8 mouse cellular contexts compared by ENCODE assay signal in the genomic region with DNA sequence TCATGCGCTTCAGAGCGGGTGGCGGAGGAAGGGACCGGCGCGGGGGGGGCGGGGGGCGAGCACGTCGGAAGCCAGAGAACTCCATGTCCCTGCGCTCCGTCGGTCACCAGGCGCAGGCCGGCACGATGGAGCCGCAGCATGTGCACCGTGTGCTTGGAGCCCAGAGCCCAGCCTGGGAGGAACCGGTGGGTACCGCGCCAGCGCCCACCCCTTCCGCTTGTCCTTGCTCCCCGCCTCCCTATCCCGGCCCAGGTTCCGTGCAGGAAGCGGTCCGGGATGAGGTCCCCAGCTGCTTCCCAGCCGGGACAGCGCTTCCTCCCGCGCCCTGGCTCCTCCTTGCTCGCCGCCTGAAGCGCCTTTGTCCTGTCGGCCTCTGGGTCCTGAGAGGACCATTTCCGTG. TPM values are rescaled to one million over a fixed set of nuclear protein-coding genes. Genes with fewer than 3 reads are reported as not detected.
DNase-seq lines count a peak whose midpoint lies in the region; ATAC-seq and TF ChIP-seq lines count a peak whose summit lies in the region.
"Not testable (repeated sequence)": the region's sequence is repeated elsewhere in the genome, so short reads cannot be mapped to it uniquely, and the experiment has no call there.

TSS of gene Gm8108 (plus strand) at position 101 of the 400 bp plus-strand sequence.

- in situ Hi-C loops in ES-E14 (cut with MboI; ENCODE audit: low sequenced_read_pairs in 2 of 2, unreplicated experiment in 2 of 2) = not testable (repeated sequence)

- not testable (repeated sequence) for H3K4me1 ChIP-seq in ES-E14 (ENCODE audit: control insufficient read depth in 2 of 2, insufficient read depth in 2 of 2, low read length in 2 of 2, poor library complexity in 1 of 2); embryonic facial prominence, embryonic 12.5 days; hindbrain, embryonic 10.5 days (replicated peaks); kidney, postnatal 0 days (replicated peaks; ENCODE audit: insufficient read depth, low read length); liver, embryonic 12.5 days; midbrain, postnatal 0 days (ENCODE audit: insufficient read depth, low read length); stomach, postnatal 0 days (replicated peaks; ENCODE audit: control insufficient read depth, insufficient read depth)

- 2% methylated on average over 29 of the region's 37 CpGs for WGBS in embryonic facial prominence, embryonic 12.5 days
- 3% methylated on average over 35 of the region's 37 CpGs for WGBS in hindbrain, embryonic 10.5 days
- WGBS in kidney, postnatal 0 days = 5% methylated on average over 34 of the region's 37 CpGs
- 10% methylated on average over 33 of the region's 37 CpGs for WGBS in liver, embryonic 12.5 days (ENCODE audit: insufficient replicate concordance)
- WGBS in midbrain, postnatal 0 days = 3% methylated on average over 36 of the region's 37 CpGs
- WGBS in stomach, postnatal 0 days = under 1% methylated on average over 15 of the region's 37 CpGs

- peak within 1 kb of the TSS; percentile 54 to 55 for H3K4me3 ChIP-seq in ES-E14 (ENCODE audit: insufficient read depth in 1 of 2, low read depth in 1 of 2, low read length in 2 of 2, poor library complexity in 1 of 2, severe bottlenecking in 1 of 2)
- peak within 1 kb of the TSS; percentile 43 for H3K4me3 ChIP-seq in embryonic facial prominence, embryonic 12.5 days
- H3K4me3 ChIP-seq in hindbrain, embryonic 10.5 days = peak within 1 kb of the TSS; percentile 49
- peak within 1 kb of the TSS; percentile 16; the same call in 1 of the 2 replicates for H3K4me3 ChIP-seq in kidney, postnatal 0 days (replicated peaks; ENCODE audit: low read depth, low read length)
- not testable (repeated sequence) for H3K4me3 ChIP-seq in liver, embryonic 12.5 days
- peak within 1 kb of the TSS; percentile 41 for H3K4me3 ChIP-seq in midbrain, postnatal 0 days (ENCODE audit: low read depth, low read length)
- H3K4me3 ChIP-seq in stomach, postnatal 0 days (ENCODE audit: low read depth, low read length) = peak within 1 kb of the TSS; percentile 22; the same call in 1 of the 2 replicates

- not testable (repeated sequence) for H3K36me3 ChIP-seq in ES-E14 (ENCODE audit: control insufficient read depth, insufficient read depth, low read length, poor library complexity, severe bottlenecking); embryonic facial prominence, embryonic 12.5 days; hindbrain, embryonic 10.5 days; kidney, postnatal 0 days (ENCODE audit: insufficient read depth, low read length); liver, embryonic 12.5 days; midbrain, postnatal 0 days (ENCODE audit: insufficient read depth, low read length); stomach, postnatal 0 days (ENCODE audit: control insufficient read depth, insufficient read depth, low read length)

- H3K27ac ChIP-seq in ES-E14 (ENCODE audit: insufficient read depth, low read depth, low read length, poor library complexity, severe bottlenecking) = 0 out of 2 replicates have a peak within 1 kb of the TSS, but pooled peaks have one; percentile 9
- not testable (repeated sequence) for H3K27ac ChIP-seq in embryonic facial prominence, embryonic 12.5 days; hindbrain, embryonic 10.5 days; kidney, postnatal 0 days; liver, embryonic 12.5 days; midbrain, postnatal 0 days (ENCODE audit: low read depth, low read length); stomach, postnatal 0 days (replicated peaks)

- H3K9me3 ChIP-seq in ES-E14 (ENCODE audit: control insufficient read depth, insufficient read depth, low read depth, low read length); embryonic facial prominence, embryonic 12.5 days; hindbrain, embryonic 10.5 days; kidney, postnatal 0 days (replicated peaks; ENCODE audit: low read length); liver, embryonic 12.5 days (replicated peaks); midbrain, postnatal 0 days (ENCODE audit: low read length); stomach, postnatal 0 days (ENCODE audit: control insufficient read depth, low read length): not testable (repeated sequence)

- not testable (repeated sequence) for ATAC-seq in embryonic facial prominence, embryonic 12.5 days (ENCODE audit: insufficient number of reproducible peaks, insufficient read depth, low FRiP score, low TSS enrichment); kidney, postnatal 0 days (replicated peaks; ENCODE audit: low FRiP score, low read depth); liver, embryonic 12.5 days; midbrain, postnatal 0 days (ENCODE audit: low FRiP score); stomach, postnatal 0 days (ENCODE audit: low FRiP score, low TSS enrichment)

- not testable (repeated sequence) for H3K27me3 ChIP-seq in embryonic facial prominence, embryonic 12.5 days; hindbrain, embryonic 10.5 days (ENCODE audit: insufficient read depth, poor library complexity, severe bottlenecking); kidney, postnatal 0 days (ENCODE audit: insufficient read depth, low read length); liver, embryonic 12.5 days (replicated peaks); midbrain, postnatal 0 days (ENCODE audit: insufficient read depth, low read length); stomach, postnatal 0 days (ENCODE audit: control insufficient read depth, insufficient read depth, low read length)

- TF ChIP-seq CTCF in kidney, postnatal 0 days (IDR thresholded peaks at IDR 0.05; ENCODE audit: low read depth); midbrain, postnatal 0 days (IDR thresholded peaks at IDR 0.05); stomach, postnatal 0 days (IDR thresholded peaks at IDR 0.05; ENCODE audit: low read depth): not testable (repeated sequence)

- TF ChIP-seq EP300 in stomach, postnatal 0 days (optimal IDR thresholded peaks at IDR 0.05) = not testable (repeated sequence)

- peak within 1 kb of the TSS; percentile 54 for H3K4me2 ChIP-seq in embryonic facial prominence, embryonic 12.5 days (replicated peaks)
- H3K4me2 ChIP-seq in kidney, postnatal 0 days (ENCODE audit: low read length) = peak within 1 kb of the TSS; percentile 49
- H3K4me2 ChIP-seq in liver, embryonic 12.5 days = peak within 1 kb of the TSS; percentile 41
- H3K4me2 ChIP-seq in midbrain, postnatal 0 days (ENCODE audit: low read depth, low read length, poor library complexity, severe bottlenecking) = peak within 1 kb of the TSS; percentile 41
- H3K4me2 ChIP-seq in stomach, postnatal 0 days (replicated peaks; ENCODE audit: low read depth) = peak within 1 kb of the TSS; percentile 34

- not testable (repeated sequence) for DNase-seq in ES-E14 (ENCODE audit: low read depth, low spot score)
- peak; percentile 95 for DNase-seq in heart, adult 11 months
- DNase-seq in hindbrain, embryonic 10.5 days (ENCODE audit: low spot score) = peak; percentile 10
- DNase-seq in kidney, postnatal 0 days (ENCODE audit: low spot score) = peak; percentile 0
- DNase-seq in midbrain, postnatal 0 days (ENCODE audit: low spot score) = peak; percentile 3
- peak; percentile 12 for DNase-seq in stomach, postnatal 0 days (ENCODE audit: low spot score)

- peak within 1 kb of the TSS; percentile 18; the same call in 1 of the 2 replicates for H3K9ac ChIP-seq in ES-E14 (ENCODE audit: insufficient read depth, low read depth, low read length, poor library complexity, severe bottlenecking)
- not testable (repeated sequence) for H3K9ac ChIP-seq in embryonic facial prominence, embryonic 12.5 days; kidney, postnatal 0 days (ENCODE audit: low read depth, low read length); liver, embryonic 12.5 days; midbrain, postnatal 0 days (replicated peaks; ENCODE audit: low read length, poor library complexity, severe bottlenecking); stomach, postnatal 0 days (ENCODE audit: low read length)

RNA-seq across cellular contexts. Expression of gene Gm8108, which starts in this region (rescaled TPM):
- total RNA-seq in ES-E14 (2012; rRNA removed) = 1.2 and 1.7 TPM in 2 replicates
- polyA plus RNA-seq in embryonic facial prominence, embryonic 12.5 days (2016; fragmentation: Nextera tagmentation; extraction: Ambion mirVana) = 1.1 TPM in 1 of 2 replicates, not detected in the other
- not detected in 2 replicates for polyA plus RNA-seq in hindbrain, embryonic 10.5 days (2016; fragmentation: Nextera tagmentation; extraction: Ambion mirVana)
- 0.14 and 0.36 TPM in 2 replicates for polyA plus RNA-seq in kidney, postnatal 0 days (2015; fragmentation: Nextera tagmentation; extraction: Ambion mirVana)
- polyA plus RNA-seq in liver, embryonic 12.5 days (2016; fragmentation: Nextera tagmentation; extraction: Ambion mirVana) = not detected in 2 replicates
- total RNA-seq in midbrain, postnatal 0 days (2014; rRNA removed) = 0.60 and 1.6 TPM in 2 replicates
- polyA plus RNA-seq in midbrain, postnatal 0 days (2015; fragmentation: Nextera tagmentation; extraction: Ambion mirVana) = 5.4 TPM in 2 replicates
- 0.50 TPM in 1 of 2 replicates, not detected in the other for polyA plus RNA-seq in stomach, postnatal 0 days (2015; fragmentation: Nextera tagmentation; extraction: Ambion mirVana)

Comparison
In these comparisons a context has a peak if more than half of its experiments do, and no peak if none do; other contexts are left out.
1. Peak in DNase-seq and H3K4me3 ChIP-seq in hindbrain, embryonic 10.5 days; RNA of the gene not detected or under 1 TPM.
2. Peak in DNase-seq, H3K4me3 ChIP-seq and H3K4me2 ChIP-seq in kidney, postnatal 0 days; RNA of the gene not detected or under 1 TPM.
3. Peak in DNase-seq, H3K4me3 ChIP-seq and H3K4me2 ChIP-seq in stomach, postnatal 0 days; RNA of the gene not detected or under 1 TPM.